Mouse (Mus musculus): Measurements from ENCODE around the gene Plxnb2. TPM values are rescaled to one million over a fixed set of nuclear protein-coding genes. Genes with fewer than 3 reads are reported as not detected.

Gene Plxnb2
- polyA plus RNA-seq, 1 experiment from 2014 or later: 104 TPM

DNA sequence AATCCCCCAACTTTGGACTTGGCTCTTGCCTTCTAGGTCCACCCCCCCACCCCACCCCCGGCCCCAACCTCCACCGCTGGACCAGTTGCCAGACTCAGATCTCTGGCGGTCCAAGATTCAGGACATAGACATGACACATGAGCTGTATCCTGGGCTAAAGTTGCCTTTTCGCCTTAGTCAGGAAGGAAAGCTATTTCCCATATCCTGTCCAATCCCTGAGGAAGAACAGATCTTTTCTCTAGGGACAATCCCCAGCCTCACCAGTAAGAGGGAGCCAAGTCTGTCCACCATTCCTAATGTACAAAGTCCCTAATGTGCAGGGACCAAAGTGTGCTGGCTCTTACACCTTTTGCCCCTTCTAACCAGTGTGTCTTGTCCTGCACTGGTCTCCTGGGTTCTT lies 38.7 kb downstream of the Plxnb2 start:
- 59% methylated on average over 4 of the region's 4 CpGs for WGBS
- Histone ChIP-seq H3K27ac (ENCODE audit: low read depth, low read length) (no peak overlapping the region), H3K27me3 (ENCODE audit: control insufficient read depth, insufficient read depth, low read length) (0 out of 2 replicates have a peak, but pooled peaks cover 2% of the 10 kb centered on the region), H3K9ac (ENCODE audit: low read depth, low read length) (no peak overlapping the region), H3K9me3 (ENCODE audit: control insufficient read depth, low read length) (no peaks in the 10 kb centered on the region), H3K4me2 (replicated peaks; ENCODE audit: low read depth, low read length) (no peak overlapping the region), H3K4me3 (ENCODE audit: low read depth, low read length) (no peak overlapping the region), H3K36me3 (ENCODE audit: control insufficient read depth, insufficient read depth, low read length) (0 out of 2 replicates have a peak, but pooled peaks cover 5% of the 10 kb centered on the region), H3K4me1 (replicated peaks; ENCODE audit: control insufficient read depth, insufficient read depth, low read length) (peaks cover 2% of the 10 kb centered on the region; the same call in 1 of the 2 replicates)
- ATAC-seq (ENCODE audit: low FRiP score) (no peak), DNase-seq (ENCODE audit: low spot score) (no peak)

DNA sequence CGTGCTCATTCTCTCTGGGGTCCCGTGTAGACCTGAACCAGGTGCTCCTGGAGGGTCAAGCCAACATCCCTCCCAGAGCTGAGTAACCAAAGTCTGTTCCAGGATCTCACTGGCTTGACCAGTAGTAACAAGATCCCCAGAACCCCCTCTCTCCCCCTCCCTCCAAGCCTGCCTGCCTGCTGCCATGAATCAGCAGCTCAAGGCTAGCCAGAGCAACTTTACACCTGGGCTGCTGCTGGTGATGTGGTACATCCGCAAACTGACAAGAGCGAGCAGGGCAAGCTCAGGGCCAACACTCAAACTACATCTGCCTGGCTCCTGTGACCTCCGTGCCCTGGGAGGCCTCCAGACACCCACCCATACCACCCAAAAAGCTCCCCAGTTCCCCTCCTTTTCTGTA lies 39.1 kb downstream of the Plxnb2 start:
- 32% methylated on average over 5 of the region's 5 CpGs for WGBS
- no peak for ATAC-seq (ENCODE audit: low FRiP score)

DNA sequence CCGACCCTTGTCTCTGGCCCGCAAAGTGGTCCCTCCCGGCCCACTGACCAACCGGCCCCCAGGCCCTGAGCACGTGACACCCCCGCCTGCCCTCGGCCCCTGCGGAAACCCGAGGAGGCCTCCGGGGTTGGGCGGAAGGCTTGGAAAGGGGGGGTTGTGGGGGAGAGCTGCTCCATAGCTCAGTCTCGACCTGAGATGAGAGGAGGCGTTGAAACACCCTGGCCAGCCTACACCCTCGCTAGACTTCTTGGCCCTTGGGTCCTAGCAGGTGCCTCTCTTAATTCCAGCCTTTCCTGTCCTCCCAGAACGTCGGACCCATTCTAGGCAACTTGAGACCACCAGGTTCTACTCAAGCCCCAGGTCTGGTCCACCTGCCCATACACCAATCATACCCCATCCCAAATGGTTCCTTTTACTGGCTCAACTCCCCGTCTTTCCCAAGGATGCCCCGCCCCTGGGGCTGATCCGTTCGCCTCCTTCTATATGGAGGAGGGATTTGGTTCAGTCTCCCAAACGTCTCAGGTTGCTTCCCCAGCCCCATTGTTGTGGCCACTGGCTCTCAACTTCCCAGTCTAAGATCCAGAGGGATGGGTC lies 39.8 kb downstream of the Plxnb2 start, which contains the start of gene Mapk12:
Gene Mapk12, minus strand, starts transcription at position 45 of the 594 bp plus-strand sequence.
- DNase-seq (ENCODE audit: low spot score): peak; percentile 70
- peak; percentile 79 for ATAC-seq (ENCODE audit: low FRiP score)
- no peaks in the 10 kb centered on the region for H3K27me3 ChIP-seq (ENCODE audit: control insufficient read depth, insufficient read depth, low read length)
- H3K27ac ChIP-seq (ENCODE audit: low read depth, low read length): peak within 1 kb of the TSS; percentile 62
- 2% methylated on average over 19 of the region's 21 CpGs for WGBS
- peaks cover 2% of the 10 kb centered on the region; the same call in 1 of the 2 replicates for H3K4me1 ChIP-seq (replicated peaks; ENCODE audit: control insufficient read depth, insufficient read depth, low read length)
- H3K4me3 ChIP-seq (ENCODE audit: low read depth, low read length): peak within 1 kb of the TSS; percentile 55
- H3K9ac ChIP-seq (ENCODE audit: low read depth, low read length): peak within 1 kb of the TSS; percentile 73
- H3K4me2 ChIP-seq (replicated peaks; ENCODE audit: low read depth, low read length): peak within 1 kb of the TSS; percentile 98
- no peaks in the 10 kb centered on the region for H3K9me3 ChIP-seq (ENCODE audit: control insufficient read depth, low read length)
- 0 out of 2 replicates have a peak, but pooled peaks cover 2% of the 10 kb centered on the region for H3K36me3 ChIP-seq (ENCODE audit: control insufficient read depth, insufficient read depth, low read length)

More for the DNA sequence above, 39.1 kb downstream of the Plxnb2 start:
- H3K4me1 ChIP-seq (replicated peaks; ENCODE audit: control insufficient read depth, insufficient read depth, low read length): peaks cover 2% of the 10 kb centered on the region; the same call in 1 of the 2 replicates
- no peak overlapping the region for H3K9ac ChIP-seq (ENCODE audit: low read depth, low read length)
- H3K4me3 ChIP-seq (ENCODE audit: low read depth, low read length): no peak overlapping the region
- H3K27ac ChIP-seq (ENCODE audit: low read depth, low read length): no peak overlapping the region
- H3K27me3 ChIP-seq (ENCODE audit: control insufficient read depth, insufficient read depth, low read length): 0 out of 2 replicates have a peak, but pooled peaks cover 2% of the 10 kb centered on the region
- 0 out of 2 replicates have a peak, but pooled peaks cover 5% of the 10 kb centered on the region for H3K36me3 ChIP-seq (ENCODE audit: control insufficient read depth, insufficient read depth, low read length)
- no peaks in the 10 kb centered on the region for H3K9me3 ChIP-seq (ENCODE audit: control insufficient read depth, low read length)
- DNase-seq (ENCODE audit: low spot score): no peak
- no peak overlapping the region for H3K4me2 ChIP-seq (replicated peaks; ENCODE audit: low read depth, low read length)

DNA sequence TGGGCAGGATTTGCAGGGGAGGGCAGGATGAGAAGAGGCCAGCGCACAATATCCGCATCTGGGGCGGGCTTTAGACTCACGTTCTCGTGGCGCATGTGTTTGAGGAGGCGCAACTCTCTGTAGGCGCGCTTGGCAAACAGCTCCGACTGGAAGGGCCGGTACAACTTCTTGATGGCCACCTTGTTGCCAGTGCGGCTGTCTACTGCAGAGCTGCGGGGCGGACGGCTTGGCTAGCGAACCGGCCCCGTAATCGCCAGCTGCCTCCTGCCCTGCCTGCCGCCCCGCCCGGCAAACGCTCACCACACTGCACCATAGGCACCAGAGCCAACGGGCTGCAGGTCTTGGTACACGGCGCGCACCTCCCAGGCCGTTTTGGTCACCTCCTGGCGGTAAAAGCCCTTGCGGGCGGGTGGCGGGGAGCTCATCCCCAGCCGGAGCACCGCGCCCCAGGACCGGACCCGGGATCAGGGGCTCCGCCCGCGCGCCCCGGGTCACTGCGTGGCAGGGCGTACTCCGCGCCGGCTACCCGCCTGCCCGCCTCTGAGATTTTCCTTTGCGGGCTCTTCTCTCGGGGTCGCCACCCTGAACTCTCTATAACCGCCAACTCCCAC lies 40.4 kb downstream of the Plxnb2 start:
- Histone ChIP-seq H3K9ac (ENCODE audit: low read depth, low read length) (peak overlapping the region; percentile 73), H3K36me3 (ENCODE audit: control insufficient read depth, insufficient read depth, low read length) (no peaks in the 10 kb centered on the region), H3K9me3 (ENCODE audit: control insufficient read depth, low read length) (no peaks in the 10 kb centered on the region), H3K27me3 (ENCODE audit: control insufficient read depth, insufficient read depth, low read length) (no peaks in the 10 kb centered on the region), H3K4me3 (ENCODE audit: low read depth, low read length) (peak overlapping the region; percentile 55), H3K27ac (ENCODE audit: low read depth, low read length) (peak overlapping the region; percentile 62), H3K4me2 (replicated peaks; ENCODE audit: low read depth, low read length) (peak overlapping the region; percentile 98), H3K4me1 (replicated peaks; ENCODE audit: control insufficient read depth, insufficient read depth, low read length) (peaks cover 2% of the 10 kb centered on the region; the same call in 1 of the 2 replicates)
- ATAC-seq (ENCODE audit: low FRiP score): peak; percentile 44
- WGBS: 0% methylated on average over 47 of the region's 53 CpGs
- peak; percentile 59 for DNase-seq (ENCODE audit: low spot score)

GRCm38 (mm10) chr15:89138531-89138930 lies 42.1 kb downstream of the Plxnb2 start:
- H3K36me3 ChIP-seq (ENCODE audit: control insufficient read depth, insufficient read depth, low read length): no peaks in the 10 kb centered on the region
- H3K4me2 ChIP-seq (replicated peaks; ENCODE audit: low read depth, low read length): no peak overlapping the region
- DNase-seq (ENCODE audit: low spot score) (no peak), ATAC-seq (ENCODE audit: low FRiP score) (no peak)
- WGBS: 92% methylated on average over 6 of the region's 6 CpGs
- no peak overlapping the region for H3K9ac ChIP-seq (ENCODE audit: low read depth, low read length)
- H3K9me3 ChIP-seq (ENCODE audit: control insufficient read depth, low read length): no peaks in the 10 kb centered on the region
- peaks cover 2% of the 10 kb centered on the region; the same call in 1 of the 2 replicates for H3K4me1 ChIP-seq (replicated peaks; ENCODE audit: control insufficient read depth, insufficient read depth, low read length)
- no peak overlapping the region for H3K4me3 ChIP-seq (ENCODE audit: low read depth, low read length)
- no peak overlapping the region for H3K27ac ChIP-seq (ENCODE audit: low read depth, low read length)
- H3K27me3 ChIP-seq (ENCODE audit: control insufficient read depth, insufficient read depth, low read length): no peaks in the 10 kb centered on the region

DNA sequence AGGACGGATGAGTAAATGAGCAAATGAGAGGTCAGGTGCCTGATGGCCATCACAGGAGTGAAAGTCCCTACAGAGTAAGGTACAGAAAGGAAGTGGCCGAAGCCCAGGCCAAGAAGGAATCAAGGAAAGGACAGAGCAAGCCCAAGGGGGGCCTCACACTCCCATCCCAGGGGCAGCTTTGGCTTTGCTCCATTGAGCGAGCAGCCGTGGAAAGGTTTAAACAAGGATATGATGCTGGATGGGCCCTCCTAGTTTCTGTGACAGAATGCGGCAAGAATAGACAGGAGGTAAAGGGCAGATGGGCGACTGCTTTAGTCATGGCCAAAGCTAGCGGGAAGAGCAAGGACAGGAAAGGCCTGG lies 42.6 kb downstream of the Plxnb2 start:
- Histone ChIP-seq H3K9ac (ENCODE audit: low read depth, low read length) (no peak overlapping the region), H3K9me3 (ENCODE audit: control insufficient read depth, low read length) (no peaks in the 10 kb centered on the region), H3K4me2 (replicated peaks; ENCODE audit: low read depth, low read length) (no peak overlapping the region), H3K4me1 (replicated peaks; ENCODE audit: control insufficient read depth, insufficient read depth, low read length) (peaks cover 2% of the 10 kb centered on the region; the same call in 1 of the 2 replicates), H3K36me3 (ENCODE audit: control insufficient read depth, insufficient read depth, low read length) (no peaks in the 10 kb centered on the region), H3K4me3 (ENCODE audit: low read depth, low read length) (no peak overlapping the region), H3K27ac (ENCODE audit: low read depth, low read length) (no peak overlapping the region), H3K27me3 (ENCODE audit: control insufficient read depth, insufficient read depth, low read length) (no peaks in the 10 kb centered on the region)
- WGBS: 88% methylated on average over 7 of the region's 7 CpGs
- no peak for DNase-seq (ENCODE audit: low spot score)
- no peak for ATAC-seq (ENCODE audit: low FRiP score)

DNA sequence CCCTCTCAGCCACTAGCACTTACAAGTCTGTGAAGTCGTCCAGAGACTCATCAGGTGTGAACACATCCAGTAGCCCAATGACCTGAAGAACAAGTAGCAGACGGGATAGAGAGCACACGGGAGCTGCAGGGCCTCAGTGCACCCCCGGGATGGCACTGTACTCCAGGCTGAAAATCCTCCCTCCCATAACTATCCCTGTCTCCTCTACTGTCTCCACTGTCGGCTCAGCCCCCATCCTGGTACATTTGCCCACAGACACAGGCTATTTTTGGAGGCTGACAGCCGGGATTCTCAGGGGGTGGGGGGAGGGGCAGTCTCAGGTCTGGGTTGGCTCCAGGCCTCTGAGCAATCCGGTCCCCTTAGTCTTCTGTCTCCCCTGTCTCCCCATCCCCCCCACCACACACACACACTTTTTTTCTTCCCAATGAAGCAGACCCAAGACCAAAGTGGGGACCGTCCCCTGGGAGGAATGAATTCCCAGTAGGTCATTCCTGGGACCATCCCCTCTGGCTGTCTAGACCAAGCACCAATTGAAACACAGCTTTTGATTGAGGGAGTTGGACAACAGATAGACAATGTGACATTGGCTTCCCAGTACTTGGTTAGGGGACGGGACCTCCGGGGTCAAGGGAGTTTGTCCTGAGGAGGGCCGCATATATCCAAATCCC lies 43.1 kb downstream of the Plxnb2 start:
- Histone ChIP-seq H3K36me3 (ENCODE audit: control insufficient read depth, insufficient read depth, low read length) (no peaks in the 10 kb centered on the region), H3K27me3 (ENCODE audit: control insufficient read depth, insufficient read depth, low read length) (no peaks in the 10 kb centered on the region), H3K4me3 (ENCODE audit: low read depth, low read length) (no peak overlapping the region), H3K9ac (ENCODE audit: low read depth, low read length) (no peak overlapping the region), H3K4me1 (replicated peaks; ENCODE audit: control insufficient read depth, insufficient read depth, low read length) (peaks cover 2% of the 10 kb centered on the region; the same call in 1 of the 2 replicates), H3K9me3 (ENCODE audit: control insufficient read depth, low read length) (no peaks in the 10 kb centered on the region), H3K4me2 (replicated peaks; ENCODE audit: low read depth, low read length) (no peak overlapping the region), H3K27ac (ENCODE audit: low read depth, low read length) (no peak overlapping the region)
- WGBS: 76% methylated on average over 11 of the region's 11 CpGs
- DNase-seq (ENCODE audit: low spot score) (no peak), ATAC-seq (ENCODE audit: low FRiP score) (no peak)

GRCm38 (mm10) chr15:89136461-89137155 lies 44.0 kb downstream of the Plxnb2 start:
- 99% methylated on average over 5 of the region's 5 CpGs for WGBS
- Histone ChIP-seq H3K4me3 (ENCODE audit: low read depth, low read length) (no peak overlapping the region), H3K9me3 (ENCODE audit: control insufficient read depth, low read length) (no peaks in the 10 kb centered on the region), H3K27ac (ENCODE audit: low read depth, low read length) (no peak overlapping the region), H3K9ac (ENCODE audit: low read depth, low read length) (no peak overlapping the region), H3K27me3 (ENCODE audit: control insufficient read depth, insufficient read depth, low read length) (no peaks in the 10 kb centered on the region), H3K4me2 (replicated peaks; ENCODE audit: low read depth, low read length) (no peak overlapping the region), H3K4me1 (replicated peaks; ENCODE audit: control insufficient read depth, insufficient read depth, low read length) (peaks cover 2% of the 10 kb centered on the region; the same call in 1 of the 2 replicates), H3K36me3 (ENCODE audit: control insufficient read depth, insufficient read depth, low read length) (no peaks in the 10 kb centered on the region)
- DNase-seq (ENCODE audit: low spot score) (no peak), ATAC-seq (ENCODE audit: low FRiP score) (no peak)
